19 mouse cellular contexts compared by ENCODE assay signal in the genomic region with DNA sequence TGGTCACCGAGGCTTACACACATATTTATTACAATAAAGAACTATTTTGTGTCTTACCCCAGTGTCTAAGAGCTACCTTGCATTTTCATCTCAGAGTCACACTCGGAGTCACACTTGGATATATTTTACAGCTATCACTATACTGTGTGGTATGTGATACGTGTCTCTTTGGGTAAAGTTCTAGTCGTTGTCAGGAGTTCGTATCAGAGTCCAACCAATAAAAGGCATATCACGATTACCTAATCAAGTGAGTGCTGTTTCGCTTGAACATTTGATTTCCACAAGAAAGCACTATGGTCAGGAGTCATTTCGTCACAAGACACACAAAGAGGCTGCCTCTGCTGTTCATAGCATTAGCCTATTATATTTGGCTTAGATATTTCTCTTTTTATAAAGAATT.
"Had no signal": no experiment of that assay in that cellular context is flagged by ENCODE, and none has a peak within 500 bp of the region (broad histone marks: within the 10 kb centered on the region; RNA-seq: fewer than 3 reads in every experiment).

No protein-coding gene starts in this region.

- H3K36me3 ChIP-seq: liver, embryonic 13.5 days; liver, embryonic 15.5 days; midbrain, embryonic 12.5 days; neural tube, embryonic 13.5 days; neural tube, embryonic 15.5 days had no signal

- H3K9ac ChIP-seq: liver, embryonic 13.5 days; liver, embryonic 15.5 days; lung, embryonic 14.5 days; midbrain, embryonic 12.5 days; neural tube, embryonic 13.5 days; neural tube, embryonic 15.5 days had no signal

- H3K4me1 ChIP-seq: neural tube, embryonic 13.5 days; neural tube, embryonic 15.5 days had no signal

- DNase-seq: liver, embryonic 13.5 days; lung, adult 18-20 months; lung, embryonic 14.5 days; lung, postnatal 10 days; lung, postnatal 4 days; midbrain, embryonic 14.5 days; retina, postnatal 1 day; right cerebral cortex, postnatal 14 days; spleen, adult 18-20 months; thymus, adult 2 months; thymus, postnatal 25 days; thymus, postnatal 4 days had no signal

- H3K4me2 ChIP-seq: liver, embryonic 13.5 days; liver, embryonic 15.5 days; lung, embryonic 14.5 days; midbrain, embryonic 12.5 days; neural tube, embryonic 13.5 days; neural tube, embryonic 15.5 days had no signal

- ATAC-seq: midbrain, embryonic 16.5 days had no signal

- H3K27ac ChIP-seq: liver, embryonic 13.5 days; liver, embryonic 15.5 days; midbrain, embryonic 10.5 days; midbrain, embryonic 12.5 days; neural tube, embryonic 13.5 days; neural tube, embryonic 15.5 days had no signal

- H3K4me3 ChIP-seq: liver, embryonic 13.5 days; liver, embryonic 15.5 days; midbrain, embryonic 10.5 days; midbrain, embryonic 12.5 days; myocyte; neural tube, embryonic 13.5 days; neural tube, embryonic 15.5 days had no signal

- H3K9me3 ChIP-seq: liver, embryonic 13.5 days; liver, embryonic 15.5 days; midbrain, embryonic 10.5 days; midbrain, embryonic 12.5 days; neural tube, embryonic 13.5 days; neural tube, embryonic 15.5 days had no signal

- H3K27me3 ChIP-seq: liver, embryonic 13.5 days; liver, embryonic 15.5 days; midbrain, embryonic 12.5 days; neural tube, embryonic 13.5 days; neural tube, embryonic 15.5 days had no signal
